Mouse (Mus musculus): Measurements from ENCODE around the gene Pdzk1ip1. TPM values are rescaled to one million over a fixed set of nuclear protein-coding genes. Genes with fewer than 3 reads are reported as not detected.

Pdzk1ip1 gene
- total RNA-seq (2014; fragmentation: Nextera tagmentation): 2.4 and 3.0 TPM in 2 replicates
- total RNA-seq (2017): 19.8 and 23.1 TPM in 2 replicates
- polyA plus RNA-seq (2012): 0.21 TPM in 1 of 2 replicates, not detected in the other

- H3K4me1 ChIP-seq (ENCODE audit: insufficient read depth, low read depth, low read length): peaks cover 85% of the 10 kb centered on the region
- H3K36me3 ChIP-seq (replicated peaks): no peaks in the 10 kb centered on the region
- no peak within 1 kb of the TSS for H3K4me3 ChIP-seq (ENCODE audit: low read depth, low read length)
- TF ChIP-seq POLR2AphosphoS5 (IDR thresholded peaks at IDR 0.05; ENCODE audit: insufficient replicate concordance, low read depth, low read length): no peak
- TF ChIP-seq GATA2 (IDR thresholded peaks at IDR 0.05; ENCODE audit: borderline replicate concordance, low read depth, low read length): no peak
- no peaks in the 10 kb centered on the region for H3K9me3 ChIP-seq (replicated peaks)
- H3K27me3 ChIP-seq (ENCODE audit: insufficient read depth, low read length): no peaks in the 10 kb centered on the region; the same call in 1 of the 2 replicates
- DNase-seq (ENCODE audit: low spot score) (no peak), ATAC-seq (ENCODE audit: extremely low read depth, insufficient number of reproducible peaks, low FRiP score, poor library complexity, severe bottlenecking) (0 out of 2 replicates have a peak, but pooled peaks have one; percentile 9)
These were observed at the start of gene Pdzk1ip1 for GRCm38 (mm10) chr4:115088611-115089338. Pdzk1ip1 (plus strand) TSS chr4:115088708.

DNA sequence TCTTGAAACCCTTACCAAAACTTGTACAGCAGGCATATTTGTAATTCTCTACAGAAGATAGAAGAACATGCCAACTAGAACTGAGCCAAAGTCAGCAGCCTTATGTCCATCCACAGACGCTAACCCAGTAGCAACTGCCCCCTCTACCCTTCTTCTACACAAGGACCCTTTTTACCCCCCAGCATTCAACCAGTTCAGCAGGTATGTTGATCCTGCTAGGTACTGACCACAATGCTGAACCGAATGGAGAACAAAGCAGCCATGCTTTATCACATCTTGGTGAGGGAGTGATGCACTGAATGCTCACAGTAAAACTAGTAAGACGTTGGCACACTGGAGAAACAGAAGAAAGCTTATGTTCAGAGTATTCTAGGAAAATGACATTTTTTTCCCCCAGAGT lies 42.9 kb upstream of the Pdzk1ip1 start:
- Histone ChIP-seq H3K9me3 (replicated peaks) (no peaks in the 10 kb centered on the region), H3K27me3 (ENCODE audit: insufficient read depth, low read length) (no peaks in the 10 kb centered on the region), H3K4me1 (ENCODE audit: insufficient read depth, low read depth, low read length) (peaks cover 53% of the 10 kb centered on the region), H3K36me3 (replicated peaks) (peaks cover 38% of the 10 kb centered on the region), H3K4me3 (ENCODE audit: low read depth, low read length) (no peak overlapping the region)
- ATAC-seq (ENCODE audit: extremely low read depth, insufficient number of reproducible peaks, low FRiP score, poor library complexity, severe bottlenecking) (no peak), DNase-seq (ENCODE audit: low spot score) (no peak)
- TF ChIP-seq TAL1 (conservative IDR thresholded peaks at IDR 0.05; ENCODE audit: low read depth, low read length): no peak
- no peak for TF ChIP-seq POLR2AphosphoS5 (IDR thresholded peaks at IDR 0.05; ENCODE audit: insufficient replicate concordance, low read depth, low read length)

DNA sequence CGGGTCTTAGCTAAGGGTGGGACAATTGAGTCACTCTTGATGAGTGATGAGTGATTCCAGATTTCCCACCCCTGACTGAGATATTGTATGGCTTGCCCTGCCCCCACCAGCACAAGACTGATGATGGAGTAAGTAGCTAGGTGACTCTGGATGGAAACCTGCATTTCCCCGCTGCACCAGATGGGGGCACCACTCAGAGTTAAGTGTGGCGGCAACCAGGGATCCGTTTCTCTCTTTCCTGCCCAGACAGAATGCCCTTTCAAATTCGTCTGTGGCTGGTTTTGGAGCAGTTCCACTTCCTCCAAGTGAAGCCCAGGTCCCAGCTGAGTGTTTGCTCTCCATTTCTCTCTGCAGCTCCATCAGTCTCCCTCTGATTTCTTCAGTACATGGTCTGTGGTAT lies 40.8 kb upstream of the Pdzk1ip1 start:
- ATAC-seq (ENCODE audit: extremely low read depth, insufficient number of reproducible peaks, low FRiP score, poor library complexity, severe bottlenecking) (peak; percentile 16), DNase-seq (ENCODE audit: low spot score) (peak; percentile 47)
- TF ChIP-seq GATA1 (IDR thresholded peaks at IDR 0.05; ENCODE audit: borderline replicate concordance, low read length): no peak
- peak; percentile 83 for TF ChIP-seq CTCF (IDR thresholded peaks at IDR 0.05; ENCODE audit: low read depth, low read length)
- no peak for TF ChIP-seq TAL1 (conservative IDR thresholded peaks at IDR 0.05; ENCODE audit: low read depth, low read length)
- TF ChIP-seq GATA2 (IDR thresholded peaks at IDR 0.05; ENCODE audit: borderline replicate concordance, low read depth, low read length): no peak
- H3K4me1 ChIP-seq (ENCODE audit: insufficient read depth, low read depth, low read length): peaks cover 65% of the 10 kb centered on the region
- no peaks in the 10 kb centered on the region for H3K9me3 ChIP-seq (replicated peaks)
- peaks cover 17% of the 10 kb centered on the region for H3K36me3 ChIP-seq (replicated peaks)
- H3K27me3 ChIP-seq (ENCODE audit: insufficient read depth, low read length): no peaks in the 10 kb centered on the region
- H3K4me3 ChIP-seq (ENCODE audit: low read depth, low read length): peak overlapping the region; percentile 66

DNA sequence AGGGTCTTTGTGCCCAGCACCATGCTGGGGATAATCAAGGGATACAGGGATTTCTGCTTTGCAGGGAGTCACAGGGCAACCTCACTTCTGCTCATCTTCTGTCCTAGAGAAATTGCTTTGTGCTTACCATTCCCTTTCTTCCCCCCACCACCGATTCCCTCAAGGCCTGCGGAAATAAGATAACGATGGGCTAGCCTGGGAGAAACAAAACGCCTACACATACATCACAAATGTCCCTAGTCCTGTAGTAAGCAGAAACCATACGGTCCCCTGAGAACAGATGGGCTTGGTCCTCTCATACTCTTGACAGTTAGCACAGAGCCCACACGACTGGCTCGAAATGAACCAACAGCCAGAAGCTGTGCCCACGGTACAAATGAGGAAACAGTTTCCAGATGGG lies 40.3 kb upstream of the Pdzk1ip1 start:
- no peak for DNase-seq (ENCODE audit: low spot score)

GRCm38 (mm10) chr4:115051245-115051644 lies 37.3 kb upstream of the Pdzk1ip1 start:
- Histone ChIP-seq H3K9me3 (replicated peaks) (no peaks in the 10 kb centered on the region), H3K36me3 (replicated peaks) (no peaks in the 10 kb centered on the region), H3K4me1 (ENCODE audit: insufficient read depth, low read depth, low read length) (peaks cover 86% of the 10 kb centered on the region), H3K4me3 (ENCODE audit: low read depth, low read length) (no peak overlapping the region), H3K27me3 (ENCODE audit: insufficient read depth, low read length) (no peaks in the 10 kb centered on the region)
- DNase-seq (ENCODE audit: low spot score): no peak
- no peak for ATAC-seq (ENCODE audit: extremely low read depth, insufficient number of reproducible peaks, low FRiP score, poor library complexity, severe bottlenecking)
- TF ChIP-seq POLR2AphosphoS5 (IDR thresholded peaks at IDR 0.05; ENCODE audit: insufficient replicate concordance, low read depth, low read length) (no peak), CTCF (IDR thresholded peaks at IDR 0.05; ENCODE audit: low read depth, low read length) (no peak), GATA1 (IDR thresholded peaks at IDR 0.05; ENCODE audit: borderline replicate concordance, low read length) (no peak), GATA2 (IDR thresholded peaks at IDR 0.05; ENCODE audit: borderline replicate concordance, low read depth, low read length) (no peak), TAL1 (conservative IDR thresholded peaks at IDR 0.05; ENCODE audit: low read depth, low read length) (no peak)

More for the DNA sequence above, 40.3 kb upstream of the Pdzk1ip1 start:
- peak; percentile 90 for ATAC-seq (ENCODE audit: extremely low read depth, insufficient number of reproducible peaks, low FRiP score, poor library complexity, severe bottlenecking)
- H3K4me1 ChIP-seq (ENCODE audit: insufficient read depth, low read depth, low read length): peaks cover 69% of the 10 kb centered on the region
- H3K9me3 ChIP-seq (replicated peaks): no peaks in the 10 kb centered on the region
- H3K36me3 ChIP-seq (replicated peaks): peaks cover 15% of the 10 kb centered on the region
- peak; percentile 90 for TF ChIP-seq TAL1 (conservative IDR thresholded peaks at IDR 0.05; ENCODE audit: low read depth, low read length)
- no peak for TF ChIP-seq POLR2AphosphoS5 (IDR thresholded peaks at IDR 0.05; ENCODE audit: insufficient replicate concordance, low read depth, low read length)
- H3K27me3 ChIP-seq (ENCODE audit: insufficient read depth, low read length): no peaks in the 10 kb centered on the region
- peak overlapping the region; percentile 66 for H3K4me3 ChIP-seq (ENCODE audit: low read depth, low read length)

GRCm38 (mm10) chr4:115052343-115053005 lies 36.0 kb upstream of the Pdzk1ip1 start:
- H3K4me1 ChIP-seq (ENCODE audit: insufficient read depth, low read depth, low read length): peaks cover 76% of the 10 kb centered on the region
- no peaks in the 10 kb centered on the region for H3K9me3 ChIP-seq (replicated peaks)
- no peak for DNase-seq (ENCODE audit: low spot score)
- TF ChIP-seq TAL1 (conservative IDR thresholded peaks at IDR 0.05; ENCODE audit: low read depth, low read length): no peak
- no peak for TF ChIP-seq GATA2 (IDR thresholded peaks at IDR 0.05; ENCODE audit: borderline replicate concordance, low read depth, low read length)
- TF ChIP-seq POLR2AphosphoS5 (IDR thresholded peaks at IDR 0.05; ENCODE audit: insufficient replicate concordance, low read depth, low read length): no peak
- ATAC-seq (ENCODE audit: extremely low read depth, insufficient number of reproducible peaks, low FRiP score, poor library complexity, severe bottlenecking): no peak
- H3K36me3 ChIP-seq (replicated peaks): no peaks in the 10 kb centered on the region
- peak overlapping the region; percentile 68; the same call in 1 of the 2 replicates for H3K4me3 ChIP-seq (ENCODE audit: low read depth, low read length)
- H3K27me3 ChIP-seq (ENCODE audit: insufficient read depth, low read length): no peaks in the 10 kb centered on the region
